Mouse (Mus musculus): ENCODE results near the gene Trim40.

DNA sequence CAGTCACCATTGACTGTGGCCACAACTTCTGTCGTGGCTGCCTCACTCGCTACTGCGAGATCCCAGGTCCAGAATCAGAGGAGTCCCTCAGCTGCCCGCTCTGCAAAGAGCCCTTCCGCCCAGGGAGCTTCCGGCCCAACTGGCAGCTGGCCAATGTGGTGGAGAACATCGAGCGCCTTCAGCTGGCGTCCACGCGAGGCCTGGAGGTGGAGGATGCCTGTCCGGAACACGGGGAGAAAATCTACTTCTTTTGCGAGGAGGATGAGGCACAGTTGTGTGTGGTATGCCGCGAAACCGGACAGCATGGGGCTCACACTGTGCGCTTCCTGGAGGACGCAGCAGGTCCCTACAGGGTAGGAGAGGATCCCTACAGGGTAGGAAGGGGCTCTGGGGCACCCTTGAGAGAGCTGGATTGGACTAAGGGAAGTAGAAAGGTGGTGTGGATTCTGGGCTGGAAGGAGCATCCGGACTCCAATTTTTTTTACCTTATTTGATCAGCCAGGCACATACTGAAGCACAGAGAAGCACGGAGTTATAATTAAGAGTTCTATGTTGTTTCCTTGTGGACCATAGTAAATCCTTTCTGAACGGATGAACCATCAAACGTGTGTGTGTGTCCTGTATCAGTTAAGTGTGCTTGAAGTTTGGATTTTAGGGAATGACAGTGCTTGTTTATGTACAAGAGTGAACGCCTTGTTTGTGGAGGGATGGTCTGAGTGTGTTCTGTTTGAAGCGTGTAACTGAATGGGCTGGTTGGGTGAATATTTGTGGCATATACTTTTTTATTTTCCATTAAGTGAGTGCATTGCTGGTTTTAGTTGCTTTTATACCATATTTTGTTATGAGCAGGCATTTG, 19.7 kb downstream of the Trim40 start:
- TF ChIP-seq CTCF (IDR thresholded peaks at IDR 0.05; ENCODE audit: insufficient read depth, low read depth, low read length), result no peak
- no peak for TF ChIP-seq POLR2A (IDR thresholded peaks at IDR 0.05; ENCODE audit: insufficient read depth, low read depth, low read length)
